Mouse (Mus musculus) MN1 (cell line): ENCODE results near the gene Fam122c.
A peak's percentile ranks its signal among the peaks of the same experiment; 100 is the strongest.

Source experiments
- DNase-seq: peaks from one replicate; pipeline ENCODE4 v3.0.0-alpha.2; 2016; ENCODE audit warnings: low spot score

The Fam122c gene

DNA sequence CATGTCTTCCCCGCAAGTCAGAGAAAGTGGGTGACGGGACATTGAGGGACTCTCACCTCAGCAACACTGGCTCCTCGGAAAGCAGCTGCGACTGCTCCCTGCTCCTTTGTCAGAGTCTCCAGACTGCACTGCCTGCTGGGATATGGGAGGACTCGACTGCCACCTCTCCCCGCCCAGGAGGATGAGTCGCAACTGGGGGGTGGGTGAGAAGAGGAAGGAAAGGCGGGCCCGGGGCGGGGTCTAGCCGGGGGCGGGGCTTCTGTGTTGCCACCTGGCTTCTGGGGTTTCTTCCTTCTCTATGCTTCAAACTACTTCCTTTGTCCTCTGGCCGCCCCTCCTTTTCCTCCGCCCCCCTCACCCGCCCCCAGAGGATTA is 97.1 kb downstream of the Fam122c start, which contains the start of gene Mospd1:
Mospd1 (minus strand) TSS at position 137 of the 375 bp plus-strand sequence.
- DNase-seq = peak; percentile 70
